Mouse (Mus musculus): ENCODE results near the gene Edem3.
A peak's percentile ranks its signal among the peaks of the same experiment; 100 is the strongest.
"Not testable (repeated sequence)": the region's sequence is repeated elsewhere in the genome, so short reads cannot be mapped to it uniquely, and the experiment has no call there.

The Edem3 gene

GRCm38 (mm10) chr1:151754881-151755659, at the start of gene Edem3:
Gene Edem3, plus strand, starts transcription at chr1:151755371.
- DNase-seq, result peak; percentile 98 to 100

DNA sequence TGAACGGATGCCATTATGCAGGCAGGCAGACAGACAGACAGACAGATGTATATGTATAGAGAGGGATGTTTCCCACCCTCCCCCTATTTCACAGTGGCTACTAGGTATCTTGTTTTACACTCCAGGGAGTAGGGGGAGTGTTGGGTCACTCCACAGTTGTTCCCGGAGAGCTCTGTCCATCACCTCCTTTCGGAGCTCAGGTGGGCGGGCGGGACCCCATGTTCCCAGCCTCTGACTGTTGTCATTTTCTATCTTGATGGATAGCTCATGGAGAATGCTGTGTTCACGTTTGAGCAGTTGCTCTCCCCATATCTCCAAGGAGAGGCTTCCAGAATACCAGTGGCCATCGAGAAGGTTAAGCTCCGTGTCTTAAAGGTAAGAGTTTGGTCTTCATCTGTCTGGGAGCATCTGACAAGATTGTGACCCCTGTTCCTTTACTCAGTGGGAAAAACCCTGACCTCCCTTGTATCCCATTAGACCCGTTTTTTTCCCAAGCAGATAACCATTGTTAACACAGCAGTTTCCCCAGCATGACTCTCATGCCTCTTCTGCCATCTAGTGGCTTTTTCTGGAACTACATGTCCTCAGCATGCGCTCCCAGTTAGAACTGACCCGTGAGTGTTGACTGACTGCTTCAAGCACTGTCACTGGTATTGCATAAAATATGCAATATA, 49.3 kb upstream of the Edem3 start:
- DNase-seq, result peak; percentile 82 to 87

- no peak for DNase-seq
These were observed 48.8 kb upstream of the Edem3 start for GRCm38 (mm10) chr1:151706397-151706752.

DNA sequence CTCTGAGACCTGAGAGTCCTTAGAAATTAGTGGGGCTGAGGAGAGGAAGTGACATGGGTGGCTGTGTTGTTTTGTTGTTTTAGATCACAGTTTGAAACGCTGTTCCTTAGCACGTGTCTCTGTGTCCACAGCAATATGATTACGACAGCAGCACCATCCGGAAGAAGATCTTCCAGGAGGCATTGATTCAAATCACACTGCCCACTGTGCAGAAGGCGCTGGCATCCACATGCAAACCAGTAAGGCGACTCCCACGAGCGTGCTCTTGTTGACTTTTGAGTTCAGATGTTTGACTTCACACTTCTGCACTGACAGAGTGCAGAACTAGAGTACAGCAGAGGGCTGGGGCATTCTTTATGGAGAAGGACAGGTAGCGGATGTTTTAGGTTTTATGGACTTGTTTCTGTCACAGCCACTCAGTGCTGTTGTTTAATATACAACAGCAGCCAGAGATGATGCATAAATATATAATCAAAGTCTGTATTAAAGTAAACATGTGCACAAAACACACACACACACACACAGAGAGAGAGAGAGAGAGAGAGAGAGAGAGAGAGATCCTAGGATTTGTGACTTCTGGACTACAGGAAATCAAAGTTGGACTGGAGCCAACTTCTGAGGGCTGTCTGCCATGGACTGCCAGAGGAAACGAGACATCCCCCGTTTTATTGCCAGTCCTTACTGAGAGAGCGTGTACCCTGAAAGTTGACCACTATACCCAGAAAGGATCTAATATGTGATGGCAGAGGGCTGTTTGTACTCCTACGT, 46.0 kb upstream of the Edem3 start:
- DNase-seq, result peak; percentile 49 to 72

DNA sequence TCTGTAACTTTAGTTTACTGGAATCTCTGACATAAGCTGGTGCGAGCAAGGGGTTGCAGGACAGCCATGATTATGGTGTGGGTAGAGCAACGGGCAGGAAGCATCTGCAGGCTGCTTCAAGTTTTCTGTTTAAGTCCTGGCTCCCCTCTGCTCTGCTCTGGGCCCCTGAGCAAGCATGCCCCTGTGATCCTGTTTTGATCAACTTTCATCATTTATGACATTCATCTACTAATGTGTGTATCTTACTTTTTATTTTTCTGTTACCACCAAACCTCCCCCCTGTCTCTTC, 45.5 kb upstream of the Edem3 start:
- no peak for DNase-seq

GRCm38 (mm10) chr1:151710424-151711055, 44.6 kb upstream of the Edem3 start:
- DNase-seq, result peak in 1 of 2 experiments; percentile 46

DNA sequence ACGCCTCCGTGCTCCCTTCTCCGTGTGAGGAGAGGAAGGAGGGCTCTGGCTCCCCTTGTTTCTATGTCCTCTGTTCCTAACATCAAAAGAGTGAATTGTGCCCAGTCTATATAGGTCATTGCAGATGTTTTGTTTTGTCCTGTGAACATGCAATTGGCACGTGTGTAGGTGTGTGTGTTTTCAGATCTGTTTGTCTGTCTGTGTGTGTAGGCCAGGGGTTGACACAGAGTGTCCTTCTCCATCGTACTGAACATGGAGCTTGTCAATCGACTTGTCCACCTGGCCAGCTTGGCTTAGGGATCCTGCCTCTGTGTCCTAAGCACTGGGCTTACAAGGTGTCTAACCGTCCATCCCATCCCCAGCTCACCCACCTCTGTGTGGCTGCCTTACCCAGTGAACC, 44.1 kb upstream of the Edem3 start:
- DNase-seq, result no peak

DNA sequence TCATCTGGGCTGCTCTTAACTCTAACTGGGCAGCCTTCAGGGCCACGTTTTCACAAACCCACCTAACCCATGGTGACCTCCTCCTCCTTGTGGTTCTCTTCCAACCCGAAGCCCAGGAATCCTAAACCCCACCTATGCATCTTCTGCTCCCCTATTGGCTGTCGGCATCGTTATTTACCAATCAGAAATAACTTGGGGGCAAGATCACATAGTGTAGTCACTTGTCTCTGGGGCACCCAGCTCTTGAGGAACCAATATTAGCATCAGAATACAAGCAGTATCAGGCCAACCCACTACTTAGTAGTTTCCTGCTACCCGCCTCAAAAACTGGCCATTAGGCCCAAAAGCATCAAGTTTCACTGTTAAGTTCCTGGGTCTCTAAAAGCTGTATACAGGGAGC, 42.5 kb upstream of the Edem3 start:
- no peak for DNase-seq

- DNase-seq, result no peak
These were observed 41.5 kb upstream of the Edem3 start for GRCm38 (mm10) chr1:151713622-151714021.

GRCm38 (mm10) chr1:151716024-151716710, 39.0 kb upstream of the Edem3 start:
- DNase-seq, result peak; percentile 79 to 88

- no peak for DNase-seq
These were observed 37.5 kb upstream of the Edem3 start for GRCm38 (mm10) chr1:151717624-151718023.

DNA sequence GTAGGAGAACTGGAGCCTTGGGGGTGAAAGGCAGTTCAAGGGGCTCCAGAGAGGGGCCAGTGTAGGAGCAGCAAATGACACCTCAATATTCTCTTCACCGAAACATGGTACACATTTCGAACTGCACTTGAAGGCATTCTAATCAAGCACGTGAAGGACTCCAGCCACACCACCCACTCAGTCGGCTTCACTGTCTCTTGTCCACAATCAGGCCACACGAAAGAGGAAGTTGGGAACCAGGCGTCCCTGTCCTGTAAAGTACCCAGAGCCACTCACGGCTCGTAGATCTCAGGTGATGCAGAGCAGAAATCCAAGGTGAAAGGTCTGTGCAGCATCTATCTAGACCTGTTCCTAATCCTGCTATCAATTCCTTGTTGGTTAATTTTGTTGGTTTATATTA, 36.6 kb upstream of the Edem3 start:
- no peak for DNase-seq

DNA sequence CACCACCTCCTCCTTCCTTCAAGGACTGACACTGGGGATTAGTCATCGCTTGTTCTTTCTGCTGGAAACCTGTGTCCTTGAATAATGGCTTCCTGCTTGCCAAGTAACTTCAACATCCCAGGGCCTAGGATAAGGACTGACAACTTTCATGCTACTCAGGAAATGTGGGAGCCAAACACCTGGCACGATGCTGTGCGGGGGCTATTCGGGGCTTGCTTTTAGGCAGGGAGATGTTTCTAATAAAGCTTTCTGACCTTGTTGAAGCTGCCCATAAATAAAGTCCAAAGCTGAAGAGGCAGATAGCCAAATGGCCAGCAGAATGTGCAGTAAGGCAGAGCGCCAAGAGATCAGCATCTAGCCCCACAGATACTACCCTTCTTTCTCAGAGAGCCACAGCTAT, 35.3 kb upstream of the Edem3 start:
- DNase-seq, result peak; percentile 58 to 59

- DNase-seq, result peak; percentile 54 to 60
These were observed 34.6 kb upstream of the Edem3 start for GRCm38 (mm10) chr1:151720566-151720965.

DNA sequence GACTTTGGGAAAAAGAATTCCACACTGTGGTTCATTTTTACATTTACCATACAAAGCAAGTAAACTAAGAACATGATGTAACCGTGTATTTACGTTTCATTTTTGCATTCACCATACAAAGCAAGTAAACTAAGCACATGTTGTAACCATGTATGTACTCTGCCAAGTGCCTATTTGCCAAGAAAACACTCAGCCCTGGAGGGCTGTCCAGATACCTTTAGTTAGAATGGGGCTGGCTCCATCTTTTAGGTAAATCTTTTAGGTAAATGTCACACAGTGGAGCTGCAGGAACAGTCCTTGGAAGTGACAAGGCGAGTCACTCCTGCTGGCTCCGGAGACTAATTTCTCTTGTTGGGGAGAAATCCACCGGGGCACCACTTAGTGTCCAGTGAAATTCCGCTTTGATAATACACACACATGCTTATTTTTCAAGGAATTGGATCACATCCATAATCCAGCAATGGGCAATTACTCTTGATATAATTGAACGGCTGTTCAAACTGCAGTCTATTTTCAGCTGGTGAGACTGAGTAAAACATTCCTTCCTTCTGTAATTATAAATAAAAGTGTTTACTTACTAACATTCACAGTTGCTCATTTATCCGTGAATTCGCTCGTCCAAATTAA, 33.7 kb upstream of the Edem3 start:
- no peak for DNase-seq

GRCm38 (mm10) chr1:151723771-151724170, 31.4 kb upstream of the Edem3 start:
- DNase-seq, result no peak

DNA sequence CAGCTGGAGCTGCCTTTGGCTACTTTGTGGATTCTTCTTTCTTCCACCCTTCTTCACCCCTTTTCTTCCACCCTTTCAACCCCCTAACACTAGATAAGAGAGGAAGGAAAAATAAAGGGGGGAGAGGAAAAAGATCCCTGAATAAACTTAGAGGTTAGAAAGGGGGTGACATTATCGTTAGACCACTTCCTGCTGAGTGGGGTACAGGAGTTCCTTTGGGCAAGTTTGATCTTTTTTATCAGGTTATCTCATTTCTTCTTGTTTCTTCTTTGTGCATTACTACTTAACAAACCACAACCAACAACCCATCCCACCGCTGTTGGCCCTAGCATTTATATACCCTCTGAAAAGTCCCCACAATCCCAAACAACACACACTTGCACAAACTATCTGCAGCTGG, 29.6 kb upstream of the Edem3 start:
- DNase-seq, result no peak

DNA sequence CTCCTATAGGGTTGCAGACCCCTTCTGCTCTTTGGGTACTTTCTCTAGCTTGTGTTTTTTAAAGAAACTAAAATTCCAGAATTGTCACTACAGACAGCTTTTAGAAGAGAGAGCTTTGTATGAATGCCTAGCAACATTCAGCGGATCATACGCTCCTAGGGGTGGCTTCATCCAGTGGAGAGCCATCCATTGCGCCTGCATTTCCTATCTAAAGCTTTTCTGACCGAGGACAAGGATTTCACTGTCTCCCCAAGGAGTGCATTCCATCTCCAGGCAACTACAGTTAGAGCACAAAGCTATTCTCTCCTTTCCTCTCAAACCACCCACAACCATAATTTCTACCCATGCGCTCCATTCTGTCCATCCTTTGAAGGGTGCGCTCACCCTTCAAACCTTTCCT, 28.8 kb upstream of the Edem3 start:
- no peak for DNase-seq

GRCm38 (mm10) chr1:151728141-151728540, 27.0 kb upstream of the Edem3 start:
- DNase-seq, result no peak

DNA sequence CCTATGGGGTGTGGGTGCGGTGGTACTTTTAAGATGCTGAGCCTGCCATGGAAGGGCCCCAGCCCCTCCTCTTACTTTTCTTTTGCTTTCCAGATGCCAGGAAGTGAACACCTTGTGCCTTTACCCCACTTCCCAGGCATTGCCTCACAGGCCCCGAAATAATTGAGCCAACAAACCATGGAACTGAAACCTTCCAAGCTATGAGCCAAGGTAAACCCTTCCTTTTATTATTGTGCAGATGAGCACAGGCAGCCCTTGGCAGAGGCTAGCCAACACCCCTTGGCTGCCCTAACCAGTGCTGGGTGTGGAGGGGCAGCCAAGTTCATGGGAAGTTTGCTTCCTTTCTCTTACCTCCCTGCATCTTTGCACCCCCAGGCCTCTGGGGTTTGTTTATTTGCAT, 18.0 kb upstream of the Edem3 start:
- DNase-seq, result no peak

DNA sequence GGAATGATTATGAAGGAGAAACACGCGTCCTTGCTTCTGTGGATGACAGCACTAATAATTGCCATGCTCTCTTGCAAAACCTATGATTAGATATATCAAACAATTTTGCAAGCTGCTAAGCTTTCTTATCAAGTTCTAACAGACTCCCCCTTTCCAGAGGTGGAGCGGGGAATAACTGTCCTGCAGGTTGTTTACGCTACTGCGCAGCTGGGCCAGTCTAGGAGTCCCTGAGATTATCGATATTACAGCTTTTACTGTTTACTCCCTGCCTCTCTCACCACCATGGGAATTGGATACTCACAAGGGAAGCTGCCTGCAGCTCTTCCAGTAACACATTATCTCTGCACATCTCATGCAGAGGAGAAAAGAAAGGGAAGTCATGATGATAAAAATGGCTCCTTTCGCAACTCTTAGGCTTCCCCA, 14.0 kb upstream of the Edem3 start:
- no peak for DNase-seq

GRCm38 (mm10) chr1:151749894-151750293, 5.3 kb upstream of the Edem3 start:
- DNase-seq, result not testable (repeated sequence)

Measured in kidney, postnatal 36 days (tissue).